In genomic region chr19:9982151-9982851, GRCm38 (mm10) we compare ENCODE assay signal across 8 mouse cellular contexts. TPM values are rescaled to one million over a fixed set of nuclear protein-coding genes. Genes with fewer than 3 reads are reported as not detected.
DNase-seq lines count a peak whose midpoint lies in the region; ATAC-seq lines count a peak whose summit lies in the region.

No protein-coding gene starts in this region.

- H3K9me3 ChIP-seq in hindbrain, embryonic 12.5 days (replicated peaks): no peaks in the 10 kb centered on the region

- H3K9ac ChIP-seq in hindbrain, embryonic 12.5 days: peak overlapping the region; percentile 88

- peak overlapping the region; percentile 80 for H3K4me3 ChIP-seq in hindbrain, embryonic 12.5 days

- 1% methylated on average over 59 of the region's 59 CpGs for WGBS in hindbrain, embryonic 12.5 days

- DNase-seq in Muller cell, postnatal 12 days (ENCODE audit: inconsistent ontology term): peak; percentile 99
- DNase-seq in cerebellum, adult 9-11 months: peak; percentile 96
- DNase-seq in frontal cortex, postnatal 10 days (ENCODE audit: low spot score in 2 of 2): peak; percentile 95 to 96
- DNase-seq in layer of hippocampus, postnatal 14 days (ENCODE audit: low spot score in 2 of 2): peak; percentile 96 to 97
- DNase-seq in lung, postnatal 14 days: peak; percentile 97
- DNase-seq in retina, adult 2 months (ENCODE audit: low read depth, low spot score): peak; percentile 89
- peak; percentile 95 to 98 for DNase-seq in thymus, postnatal 36 days

- peaks cover 24% of the 10 kb centered on the region for H3K36me3 ChIP-seq in hindbrain, embryonic 12.5 days

- H3K27me3 ChIP-seq in hindbrain, embryonic 12.5 days: no peaks in the 10 kb centered on the region

- H3K4me1 ChIP-seq in hindbrain, embryonic 12.5 days: peaks cover 17% of the 10 kb centered on the region

- peak overlapping the region; percentile 75 for H3K4me2 ChIP-seq in hindbrain, embryonic 12.5 days (replicated peaks)

- ATAC-seq in hindbrain, embryonic 12.5 days (ENCODE audit: low FRiP score): peak; percentile 99

- peak overlapping the region; percentile 92 for H3K27ac ChIP-seq in hindbrain, embryonic 12.5 days

RNA-seq across cellular contexts. Expression of gene Fth1, which starts 1.9 kb away (rescaled TPM):
- 1,445 and 1,581 TPM in 2 replicates for polyA plus RNA-seq in hindbrain, embryonic 12.5 days (2016; fragmentation: Nextera tagmentation; extraction: Ambion mirVana)
- 1,000 to 10,000 TPM; 2,325 to 2,371 TPM for total RNA-seq in layer of hippocampus, postnatal 14 days (2021)

RNA-seq across cellular contexts. Expression of gene Best1, which starts 19.1 kb away (rescaled TPM):
- 0.94 and 1.1 TPM in 2 replicates for polyA plus RNA-seq in hindbrain, embryonic 12.5 days (2016; fragmentation: Nextera tagmentation; extraction: Ambion mirVana)
- 1 to 10 TPM in 1 of 2 experiments, under 1 TPM in 1; 0.97 to 1.1 TPM for total RNA-seq in layer of hippocampus, postnatal 14 days (2021)

RNA-seq across cellular contexts. Expression of gene Rab3il1, which starts 19.2 kb away (rescaled TPM):
- 35.4 and 40.0 TPM in 2 replicates for polyA plus RNA-seq in hindbrain, embryonic 12.5 days (2016; fragmentation: Nextera tagmentation; extraction: Ambion mirVana)
- total RNA-seq in layer of hippocampus, postnatal 14 days (2021): 10 to 100 TPM in 1 of 2 experiments, 1 to 10 TPM in 1; 8.9 to 12.8 TPM

RNA-seq across cellular contexts. Expression of gene Fads3, which starts 59.1 kb away (rescaled TPM):
- polyA plus RNA-seq in hindbrain, embryonic 12.5 days (2016; fragmentation: Nextera tagmentation; extraction: Ambion mirVana): 13.1 and 16.6 TPM in 2 replicates
- total RNA-seq in layer of hippocampus, postnatal 14 days (2021): 10 to 100 TPM; 34.3 to 36.8 TPM

Comparison
In these comparisons a context has a peak if more than half of its experiments do, and no peak if none do; other contexts are left out.
1. Peak in every context shown above with its lines: DNase-seq, ATAC-seq, H3K4me3 ChIP-seq and H3K27ac ChIP-seq.